Mouse (Mus musculus) adrenal gland, adult 8-10 months (tissue): ENCODE measurements around the gene Med11. TPM values are rescaled to one million over a fixed set of nuclear protein-coding genes. Genes with fewer than 3 reads are reported as not detected.
A peak's percentile ranks its signal among the peaks of the same experiment; 100 is the strongest.
"Not testable (repeated sequence)": the region's sequence is repeated elsewhere in the genome, so short reads cannot be mapped to it uniquely, and the experiment has no call there.

Experiments used
- DNase-seq: peaks from one replicate; pipeline ENCODE4 v3.0.0; 2022
- total RNA-seq, 4 experiments: library from RNA; stranded (reverse); gene quantifications; 2 replicates each; pipeline ENCODE4 v1.2.4; 2022

Gene Med11
- total RNA-seq, result 10 to 100 TPM; 23.4 to 24.4 (median 24.2) TPM

DNA sequence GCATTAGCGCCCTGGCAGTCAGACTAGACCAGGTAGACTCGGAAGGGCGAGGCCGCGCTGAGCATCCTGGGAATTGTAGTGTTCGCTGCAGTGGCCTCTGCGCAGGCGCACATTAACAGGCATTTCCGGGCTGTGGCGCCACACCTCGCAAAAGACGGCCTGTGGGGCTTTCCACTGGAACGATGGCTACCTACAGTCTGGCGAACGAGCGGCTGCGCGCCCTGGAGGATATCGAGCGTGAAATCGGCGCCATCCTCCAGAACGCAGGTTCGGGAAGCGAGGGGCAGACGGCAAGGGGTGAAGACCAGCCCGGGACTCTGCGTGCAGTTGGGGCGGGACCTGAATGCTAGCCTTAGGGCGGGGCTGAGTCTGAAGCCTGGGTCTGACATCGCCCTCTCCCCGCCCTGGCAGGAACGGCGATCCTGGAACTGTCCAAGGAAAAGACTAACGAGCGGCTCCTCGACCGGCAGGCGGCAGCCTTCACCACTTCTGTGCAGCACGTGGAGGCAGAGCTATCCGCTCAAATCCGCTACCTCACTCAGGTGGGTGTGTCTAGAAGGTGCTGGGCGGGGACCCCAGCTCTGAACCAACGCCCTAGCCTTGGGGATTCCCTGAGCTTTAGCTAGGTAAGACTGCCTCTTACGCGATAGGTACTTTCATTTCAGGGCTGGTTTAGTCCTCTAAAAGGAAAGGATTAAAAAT, at the start of gene Med11:
Med11 (plus strand) TSS at position 123 of the 702 bp plus-strand sequence.
- peak; percentile 96 for DNase-seq

GRCm38 (mm10) chr11:70403598-70403997, 48.1 kb upstream of the Med11 start:
- DNase-seq, result no peak

- DNase-seq, result peak; percentile 82
Observed at GRCm38 (mm10) chr11:70409594-70410296, 42.0 kb upstream of the Med11 start, which contains the start of gene Pelp1. Pelp1 (minus strand) TSS chr11:70410031.

GRCm38 (mm10) chr11:70410297-70410643, 41.4 kb upstream of the Med11 start:
- no peak for DNase-seq

- DNase-seq, result no peak
Observed at GRCm38 (mm10) chr11:70412591-70412990, 39.1 kb upstream of the Med11 start.

GRCm38 (mm10) chr11:70413961-70414360, 37.8 kb upstream of the Med11 start:
- peak; percentile 51 for DNase-seq

- DNase-seq, result no peak
Observed at GRCm38 (mm10) chr11:70418199-70418598, 33.5 kb upstream of the Med11 start.

DNA sequence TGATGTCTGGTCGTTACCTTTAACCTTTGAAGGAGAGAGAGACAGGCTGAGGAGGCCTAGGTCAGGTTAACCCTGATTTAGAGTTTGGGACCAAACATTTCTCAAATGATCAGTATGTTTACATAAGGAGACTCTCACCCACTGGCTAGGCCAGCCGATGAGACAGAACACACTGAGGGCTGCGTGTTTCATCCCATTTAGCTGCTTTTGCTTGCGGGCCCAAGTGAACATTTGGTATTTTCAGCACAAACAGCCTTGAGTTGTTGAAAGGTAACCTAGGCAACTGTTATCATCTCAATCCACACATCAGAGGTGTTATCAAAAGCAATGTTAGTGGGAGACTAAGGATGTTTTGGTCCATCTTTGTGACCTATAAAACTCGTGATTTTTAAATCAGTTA, 32.2 kb upstream of the Med11 start:
- no peak for DNase-seq

DNA sequence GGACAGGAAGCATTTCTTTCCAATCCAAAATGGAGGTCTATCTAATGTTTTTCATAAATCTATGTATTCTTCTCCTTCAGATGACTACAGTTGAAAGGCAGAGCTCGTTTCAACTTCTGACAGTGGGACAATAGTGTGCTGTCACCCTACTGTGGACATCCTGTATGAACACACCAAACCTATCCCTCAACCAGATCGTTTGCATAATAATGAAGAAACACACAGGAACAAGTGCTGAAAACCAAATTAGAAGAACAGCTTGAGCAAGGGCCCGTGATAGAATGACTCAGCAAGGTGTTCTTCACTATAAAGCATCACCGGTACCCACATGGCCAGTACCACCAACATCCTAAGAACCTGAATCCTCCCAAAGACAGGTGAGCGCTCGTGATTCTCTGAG, 25.1 kb upstream of the Med11 start:
- DNase-seq, result not testable (repeated sequence)

GRCm38 (mm10) chr11:70431574-70431973, 20.1 kb upstream of the Med11 start:
- no peak for DNase-seq

DNA sequence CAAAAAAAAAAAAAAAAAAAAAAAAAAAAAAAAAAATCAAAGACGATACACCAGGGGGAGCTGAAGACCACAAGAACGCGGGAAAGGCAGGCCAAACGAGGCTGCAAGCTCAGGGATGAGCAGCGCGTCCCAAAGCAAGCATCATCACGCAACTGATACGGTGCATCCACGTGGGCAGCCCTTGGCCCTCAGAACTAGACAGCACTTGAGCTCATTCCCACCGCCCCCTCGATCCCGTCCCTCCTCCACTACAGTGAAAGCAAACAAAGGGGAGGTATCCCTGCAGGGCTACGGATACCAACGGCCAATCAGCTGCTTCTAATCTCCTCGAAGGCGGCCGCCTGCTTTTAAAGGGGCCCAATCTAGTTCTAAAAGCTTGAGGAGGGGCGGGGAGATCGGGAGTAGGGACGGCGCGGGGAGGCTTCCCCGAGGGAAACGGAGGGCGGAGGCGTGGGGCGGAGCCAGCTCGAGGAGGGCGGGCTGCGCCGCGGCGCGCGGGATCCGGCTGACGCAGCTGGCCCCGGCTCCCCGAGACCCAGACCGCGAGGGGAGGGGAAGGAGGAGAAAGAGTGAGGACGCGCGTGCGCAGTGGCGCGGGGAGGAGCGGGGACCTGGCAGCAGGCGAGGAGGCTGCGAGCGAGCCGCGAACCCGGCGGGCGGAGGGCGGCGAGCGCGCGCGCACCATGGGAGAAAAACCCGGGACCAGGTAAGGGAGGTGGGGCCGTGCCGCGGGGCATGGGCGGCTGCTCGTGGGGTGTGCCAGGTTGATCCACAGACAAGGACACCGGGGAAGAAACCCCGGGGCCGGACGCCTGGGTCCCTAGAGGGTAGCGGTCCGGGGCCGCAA, 19.4 kb upstream of the Med11 start, which contains the start of gene Arrb2:
Arrb2 (plus strand) TSS at position 588 of the 847 bp plus-strand sequence.
- peak; percentile 97 for DNase-seq

DNA sequence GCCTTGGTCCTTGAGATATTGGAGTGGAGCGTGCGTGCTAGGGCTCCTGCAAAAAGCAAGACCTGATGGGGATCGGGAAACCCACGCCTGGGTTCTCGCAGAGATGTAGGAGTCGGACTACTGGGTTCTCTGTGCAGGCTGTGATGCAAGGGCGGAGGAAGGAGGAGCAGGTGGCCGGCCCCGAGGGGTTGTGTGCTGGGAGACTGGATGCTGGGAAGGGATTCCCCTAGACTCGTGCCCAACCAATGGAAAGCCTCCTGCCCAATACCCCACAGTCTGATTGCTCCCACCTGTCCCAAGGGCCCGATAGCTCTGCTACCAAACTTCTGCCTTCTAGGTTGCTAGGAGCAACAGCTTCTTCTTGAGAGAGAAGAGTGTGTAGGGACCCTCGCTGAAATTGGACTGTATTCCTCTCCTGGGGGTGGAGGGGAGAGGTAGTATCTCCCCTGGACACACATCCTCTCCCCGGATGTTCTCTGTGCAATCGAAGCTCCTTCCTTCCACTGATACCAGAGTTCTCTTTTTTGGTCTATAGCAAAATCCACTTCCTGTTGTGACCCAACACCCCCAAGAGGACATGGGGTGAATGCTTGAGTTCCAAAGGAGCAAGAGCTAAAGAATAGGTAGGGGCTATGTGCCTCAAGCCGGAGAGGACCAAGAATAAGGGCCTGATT, 18.7 kb upstream of the Med11 start:
- DNase-seq, result no peak

DNA sequence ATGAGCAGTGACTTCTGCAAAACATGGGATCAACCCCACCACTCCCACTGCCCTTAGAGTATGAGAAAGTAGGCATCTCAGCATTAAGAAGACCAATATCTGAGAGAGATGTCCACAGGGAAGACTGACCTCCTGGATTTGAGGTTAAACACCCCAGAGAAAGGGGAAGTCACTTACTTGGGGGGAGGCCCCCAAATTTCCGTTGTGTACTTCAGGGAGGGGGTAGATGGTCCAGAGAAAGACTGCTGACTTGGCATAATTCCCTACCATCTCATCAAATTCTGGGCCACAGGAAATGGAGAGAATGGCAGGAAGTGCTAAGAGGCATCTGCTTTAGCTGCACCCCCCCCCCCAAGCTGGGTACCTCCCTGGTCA, 18.2 kb upstream of the Med11 start:
- no peak for DNase-seq

DNA sequence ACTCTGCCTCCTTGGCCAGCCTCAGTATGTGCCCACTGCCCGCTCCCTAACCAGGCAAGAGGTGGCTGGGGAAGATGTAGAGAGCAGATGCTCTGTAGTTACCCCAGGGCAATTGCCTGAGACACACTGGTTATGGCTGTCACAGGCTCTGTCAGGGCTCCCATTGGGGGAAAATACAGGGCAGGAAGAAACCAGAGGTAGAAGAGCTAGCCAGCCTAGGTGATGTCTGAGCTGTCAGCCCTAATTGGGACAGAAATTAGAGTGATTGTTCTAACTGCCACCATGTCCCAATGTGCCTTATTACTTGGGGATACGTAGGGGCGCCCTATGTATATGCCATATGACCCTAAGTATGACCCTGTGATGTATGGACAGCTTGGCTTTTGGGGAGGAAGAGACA, 17.8 kb upstream of the Med11 start:
- no peak for DNase-seq

- DNase-seq, result no peak
Observed at GRCm38 (mm10) chr11:70435476-70435875, 16.2 kb upstream of the Med11 start.

DNA sequence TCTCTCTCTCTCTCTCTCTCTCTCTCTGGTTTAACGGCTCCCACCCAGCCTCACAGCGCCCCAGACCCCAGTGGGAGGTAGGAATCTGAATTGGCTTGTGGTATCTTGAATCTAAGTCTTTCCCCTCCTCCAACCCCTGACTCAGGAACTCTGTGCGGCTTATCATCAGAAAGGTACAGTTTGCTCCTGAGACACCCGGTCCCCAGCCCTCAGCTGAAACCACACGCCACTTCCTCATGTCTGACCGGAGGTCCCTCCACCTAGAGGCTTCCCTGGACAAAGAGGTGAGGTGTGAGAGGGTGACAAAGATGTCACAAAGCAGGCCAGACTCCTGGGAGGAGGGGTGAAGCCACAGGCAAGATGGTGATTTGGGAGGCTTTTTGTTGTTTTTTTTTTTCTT, 14.3 kb upstream of the Med11 start:
- no peak for DNase-seq

- DNase-seq, result no peak
Observed at GRCm38 (mm10) chr11:70438728-70439374, 12.9 kb upstream of the Med11 start.

GRCm38 (mm10) chr11:70440637-70441036, 11.1 kb upstream of the Med11 start:
- no peak for DNase-seq

DNA sequence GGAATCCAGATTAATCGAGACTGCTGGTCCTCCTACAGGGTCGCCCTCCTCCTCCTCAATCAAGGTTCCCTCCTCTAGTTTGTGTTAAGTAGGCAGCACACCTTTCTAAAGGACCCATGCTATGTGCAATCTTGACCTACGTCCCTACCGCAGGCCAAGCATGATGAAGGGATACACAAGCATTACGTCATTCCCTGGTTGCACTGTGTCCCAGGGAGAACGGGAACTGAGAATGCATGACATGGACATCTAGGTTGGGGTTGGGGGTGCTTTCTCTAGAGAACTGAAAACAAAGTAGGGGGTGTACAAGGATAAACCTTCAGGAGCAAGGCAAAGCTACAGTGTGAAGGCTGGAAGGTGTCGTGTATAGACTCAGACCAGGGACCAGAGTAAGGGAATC, 9.8 kb upstream of the Med11 start:
- DNase-seq, result no peak

- no peak for DNase-seq
Observed at GRCm38 (mm10) chr11:70443964-70444363, 7.8 kb upstream of the Med11 start.

GRCm38 (mm10) chr11:70444667-70445066, 7.1 kb upstream of the Med11 start:
- DNase-seq, result no peak

- no peak for DNase-seq
Observed at GRCm38 (mm10) chr11:70446756-70447155, 5.0 kb upstream of the Med11 start.
